Mouse (Mus musculus): ENCODE data around the gene Parva.

The Parva gene

GRCm38 (mm10) chr7:112511309-112511708, 84.0 kb downstream of the Parva start:
- DNase-seq (ENCODE audit: extremely low read depth, low read depth), result no peak

- DNase-seq (ENCODE audit: extremely low read depth, low read depth), result no peak
These were observed 85.0 kb downstream of the Parva start for GRCm38 (mm10) chr7:112512257-112512656.

DNA sequence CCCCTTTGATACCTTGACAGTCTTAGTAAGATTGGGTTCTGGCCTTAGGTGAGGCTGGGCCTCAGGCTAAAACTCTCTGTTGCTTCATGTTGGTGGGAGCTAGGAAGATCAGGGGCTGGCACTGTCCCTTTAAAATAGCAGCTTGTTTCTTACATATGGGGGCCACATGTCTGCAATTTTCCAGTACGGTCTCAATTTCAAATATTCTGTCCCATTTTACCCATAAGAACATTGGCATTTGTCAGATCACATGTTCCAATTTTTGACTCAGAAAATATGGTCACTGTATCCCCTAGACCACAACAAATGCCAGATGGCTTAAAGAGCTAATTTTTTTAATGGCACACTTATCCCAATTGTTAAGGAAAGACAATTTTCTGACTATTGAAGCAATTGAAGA, 85.6 kb downstream of the Parva start:
- no peak for DNase-seq (ENCODE audit: extremely low read depth, low read depth)

- no peak for DNase-seq (ENCODE audit: extremely low read depth, low read depth)
These were observed 87.4 kb downstream of the Parva start for GRCm38 (mm10) chr7:112514636-112515193.

- DNase-seq (ENCODE audit: extremely low read depth, low read depth), result no peak
These were observed 98.2 kb downstream of the Parva start for GRCm38 (mm10) chr7:112525465-112525864.

GRCm38 (mm10) chr7:112526226-112526625, 98.9 kb downstream of the Parva start:
- DNase-seq (ENCODE audit: extremely low read depth, low read depth), result no peak

DNA sequence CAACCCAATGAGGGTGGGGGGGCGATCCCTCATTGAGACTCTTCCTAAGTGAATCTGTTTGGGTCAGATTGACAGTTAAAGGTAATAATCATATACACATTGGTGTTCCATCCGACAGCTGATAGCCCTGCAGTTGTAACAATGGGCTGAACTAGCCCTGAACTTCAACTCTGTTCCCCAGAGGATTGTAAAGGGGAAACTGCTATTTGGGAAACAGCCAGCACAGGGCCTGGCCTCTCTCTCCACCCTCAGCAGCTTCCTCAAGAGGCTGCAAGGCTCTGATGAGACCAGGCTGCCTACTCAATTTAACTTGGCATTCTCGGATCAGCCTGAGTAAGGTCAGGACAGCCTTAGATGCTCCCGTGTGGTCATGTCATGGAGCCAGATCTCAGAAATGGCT, 99.9 kb downstream of the Parva start:
- no peak for DNase-seq (ENCODE audit: extremely low read depth, low read depth)

- DNase-seq (ENCODE audit: extremely low read depth, low read depth), result no peak
These were observed 100.8 kb downstream of the Parva start for GRCm38 (mm10) chr7:112528059-112528458.

DNA sequence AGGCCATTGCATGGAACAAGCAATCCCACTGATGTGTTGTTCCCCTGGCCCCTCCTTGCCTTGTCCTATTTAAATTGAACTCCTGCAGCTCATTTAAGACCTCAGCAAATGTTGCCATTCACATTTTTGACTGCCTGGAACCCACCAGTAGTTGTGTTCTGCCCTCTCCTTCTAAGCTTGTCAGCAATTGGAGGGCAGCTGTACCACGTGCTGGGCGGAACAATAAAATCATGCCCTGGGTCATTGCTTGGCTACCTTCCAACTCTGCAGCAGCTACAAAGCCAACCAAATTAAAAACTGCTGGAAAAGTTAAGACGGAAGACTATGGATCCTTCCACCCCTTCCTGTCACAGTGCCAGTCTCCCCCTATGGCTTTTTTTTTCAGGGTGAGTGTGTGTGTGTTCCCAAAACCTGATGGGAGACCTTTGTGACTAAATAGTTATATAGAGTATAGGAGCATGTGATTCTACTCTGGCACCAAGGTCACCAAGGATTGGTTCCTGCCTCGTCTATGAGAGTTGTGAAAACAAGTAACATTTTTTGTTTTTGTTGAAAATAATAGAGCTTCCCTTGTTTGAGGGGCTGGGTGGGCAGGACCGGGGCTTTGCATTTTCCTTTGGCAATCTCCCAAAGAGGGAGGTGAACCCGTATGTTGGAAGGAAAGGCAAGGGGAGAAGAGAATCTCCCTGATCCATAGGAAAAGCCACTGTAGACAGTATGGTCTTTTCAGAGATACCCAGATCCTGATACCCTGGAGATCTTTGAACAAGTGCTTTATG, 101.5 kb downstream of the Parva start:
- no peak for DNase-seq (ENCODE audit: extremely low read depth, low read depth)

DNA sequence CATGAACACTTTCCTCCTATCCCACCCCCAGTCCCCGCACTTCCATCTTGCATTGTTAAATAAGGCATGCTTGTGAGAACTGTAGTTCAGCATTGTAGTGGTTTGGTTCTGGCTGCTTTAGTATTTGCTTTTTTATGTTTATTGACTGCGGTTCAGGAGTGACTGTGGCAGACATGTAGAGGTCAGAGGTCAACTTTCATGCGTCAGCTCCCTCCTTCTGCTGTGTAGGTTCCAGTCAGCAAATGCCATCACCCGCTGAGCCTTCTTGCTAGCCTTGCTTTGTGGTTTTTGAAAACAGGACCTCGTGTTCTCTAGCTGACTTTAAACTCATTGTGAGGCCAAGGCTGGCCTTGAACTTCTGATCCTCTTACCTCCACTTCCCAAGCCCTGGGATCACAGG, 103.6 kb downstream of the Parva start:
- DNase-seq (ENCODE audit: extremely low read depth, low read depth), result no peak

- no peak for DNase-seq (ENCODE audit: extremely low read depth, low read depth)
These were observed 106.8 kb downstream of the Parva start for GRCm38 (mm10) chr7:112534148-112534547.

- DNase-seq (ENCODE audit: extremely low read depth, low read depth), result no peak
These were observed 108.2 kb downstream of the Parva start for GRCm38 (mm10) chr7:112535408-112535921.

GRCm38 (mm10) chr7:112549136-112549535, 121.8 kb downstream of the Parva start:
- DNase-seq (ENCODE audit: extremely low read depth, low read depth), result no peak

- no peak for DNase-seq (ENCODE audit: extremely low read depth, low read depth)
These were observed 134.2 kb downstream of the Parva start for GRCm38 (mm10) chr7:112561504-112561903.

GRCm38 (mm10) chr7:112567004-112567403, 139.7 kb downstream of the Parva start:
- DNase-seq (ENCODE audit: extremely low read depth, low read depth), result no peak

DNA sequence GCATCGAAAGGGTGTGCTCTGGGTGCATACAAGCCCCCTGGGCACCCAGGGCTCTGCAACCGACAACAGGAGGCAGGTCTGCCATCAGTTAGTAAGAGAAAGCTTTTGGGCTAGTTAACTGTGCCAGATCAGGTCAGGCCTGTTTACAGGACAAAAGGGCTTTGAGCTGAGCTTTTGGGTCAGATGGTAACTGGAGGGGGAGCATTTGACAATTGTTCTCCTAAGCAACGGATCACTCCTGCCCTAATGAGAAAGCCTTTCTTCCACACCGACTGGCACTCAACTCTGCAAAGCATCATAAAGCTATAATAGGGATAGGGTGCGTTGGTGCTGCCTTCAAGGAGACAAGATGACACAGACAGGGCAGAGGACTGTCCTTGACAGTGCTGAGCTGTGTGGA, 141.7 kb downstream of the Parva start:
- no peak for DNase-seq (ENCODE audit: extremely low read depth, low read depth)

- no peak for DNase-seq (ENCODE audit: extremely low read depth, low read depth)
These were observed 154.3 kb downstream of the Parva start for GRCm38 (mm10) chr7:112581621-112582020.

DNA sequence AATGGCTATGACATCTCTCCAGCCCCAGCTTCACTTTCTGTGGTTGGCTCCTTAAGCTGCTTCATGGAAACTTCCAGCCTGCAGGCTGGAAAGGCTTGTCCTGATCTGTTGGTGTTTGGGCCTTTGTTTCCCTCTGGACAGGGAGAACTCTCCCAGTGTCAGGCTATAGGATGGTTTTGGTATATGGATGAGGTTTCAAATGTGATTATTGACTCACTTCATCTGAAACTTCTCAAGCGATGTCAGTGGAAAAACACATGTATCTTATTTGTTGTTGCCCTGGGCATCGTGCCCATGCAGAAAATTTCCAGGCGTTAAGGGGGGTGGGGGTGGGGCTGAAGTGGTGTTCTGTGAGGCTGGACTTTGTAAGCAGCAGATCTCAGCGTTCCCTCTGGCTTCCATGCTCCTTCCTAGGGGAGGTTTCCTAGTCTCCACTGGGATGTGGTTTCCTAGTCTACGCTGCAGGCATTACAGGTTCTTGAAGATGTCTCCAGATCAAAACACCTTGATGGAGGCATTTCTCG, 155.6 kb downstream of the Parva start:
- no peak for DNase-seq (ENCODE audit: extremely low read depth, low read depth)

GRCm38 (mm10) chr7:112587449-112587848, 160.1 kb downstream of the Parva start:
- DNase-seq (ENCODE audit: extremely low read depth, low read depth), result no peak

GRCm38 (mm10) chr7:112589530-112589929, 162.2 kb downstream of the Parva start:
- DNase-seq (ENCODE audit: extremely low read depth, low read depth), result no peak

DNA sequence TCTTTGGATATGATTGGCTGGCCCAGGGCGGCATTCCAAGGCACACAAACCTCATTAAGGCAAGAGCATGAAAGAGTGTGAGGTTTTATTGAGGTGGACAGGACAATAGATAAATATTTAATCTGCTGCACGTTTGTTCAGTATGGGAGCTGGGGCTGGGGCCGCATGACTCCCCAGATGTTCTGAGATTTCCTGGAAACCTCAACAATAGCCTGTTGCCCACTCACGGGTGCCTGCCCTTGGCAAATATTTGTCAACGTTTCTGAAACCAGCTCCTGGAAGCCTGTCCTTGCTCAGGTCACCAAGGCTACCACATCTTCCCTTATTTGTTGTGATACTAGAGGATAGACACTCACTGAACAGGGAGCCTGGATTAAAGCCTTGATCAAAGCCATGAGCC, 166.3 kb downstream of the Parva start:
- DNase-seq (ENCODE audit: extremely low read depth, low read depth), result no peak

DNA sequence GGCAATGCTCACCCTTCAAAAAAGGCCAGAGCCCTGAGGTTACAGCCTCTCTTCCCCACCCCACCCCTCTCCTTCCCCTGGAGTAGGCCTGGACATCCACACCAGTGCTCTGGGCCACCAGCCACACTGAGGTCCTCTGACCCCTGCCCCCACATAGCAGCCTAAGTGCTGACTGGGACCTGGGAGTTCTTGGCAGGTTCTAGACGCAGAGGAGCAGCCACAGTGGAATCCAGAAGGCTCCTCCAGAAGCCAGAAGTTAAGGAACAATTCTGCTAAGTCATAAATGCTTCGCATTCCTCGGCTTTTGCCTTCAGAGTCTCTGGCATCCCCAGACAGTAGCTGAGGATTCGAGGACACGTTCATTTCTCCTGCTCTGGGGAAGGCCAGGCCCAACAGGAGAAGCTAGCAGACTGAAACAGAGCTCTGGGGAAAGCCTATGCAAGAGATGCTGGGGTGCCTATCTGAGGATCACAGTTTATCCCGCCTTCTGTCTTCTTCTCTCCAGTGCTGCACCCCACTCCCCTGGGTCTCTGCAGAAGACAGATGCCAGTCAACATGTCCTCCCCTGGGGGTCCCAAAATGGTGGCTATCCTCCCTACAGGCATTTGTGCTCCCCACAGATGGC, 168.0 kb downstream of the Parva start:
- DNase-seq (ENCODE audit: extremely low read depth, low read depth), result no peak

Data from MEL-GATA-1-ER (cell line).